Mouse (Mus musculus): ENCODE measurements at regions not wholly inside any gene's neighbourhood (a gene's known extent, or its start where the extent isn't known, plus 50 kb on each side); places are given as distances from the start of the nearest gene placed in this dataset.

GRCm38 (mm10) chr1:52397460-52397859 lies 103.0 kb downstream of the Nab1 start:
- no peaks in the 10 kb centered on the region for H3K4me1 ChIP-seq (replicated peaks)
- 57% methylated on average over 3 of the region's 3 CpGs for WGBS
- ATAC-seq (ENCODE audit: low read depth): no peak

GRCm38 (mm10) chr1:52392933-52393332 lies 107.5 kb downstream of the Nab1 start:
- Histone ChIP-seq H3K9ac (no peak overlapping the region), H3K9me3 (no peaks in the 10 kb centered on the region), H3K4me2 (no peak overlapping the region), H3K4me3 (no peak overlapping the region), H3K4me1 (replicated peaks) (no peaks in the 10 kb centered on the region), H3K36me3 (no peaks in the 10 kb centered on the region), H3K27me3 (no peaks in the 10 kb centered on the region), H3K27ac (replicated peaks) (no peak overlapping the region)
- ATAC-seq (ENCODE audit: low read depth): no peak
- WGBS: 40% methylated on average over 2 of the region's 2 CpGs

More at GRCm38 (mm10) chr1:52397460-52397859, 103.0 kb downstream of the Nab1 start:
- no peak overlapping the region for H3K9ac ChIP-seq
- no peak overlapping the region for H3K4me3 ChIP-seq
- H3K27ac ChIP-seq (replicated peaks): no peak overlapping the region
- H3K36me3 ChIP-seq: no peaks in the 10 kb centered on the region
- H3K9me3 ChIP-seq: no peaks in the 10 kb centered on the region
- H3K4me2 ChIP-seq: no peak overlapping the region
- H3K27me3 ChIP-seq: no peaks in the 10 kb centered on the region

- no peak overlapping the region for H3K4me3 ChIP-seq
- no peaks in the 10 kb centered on the region for H3K36me3 ChIP-seq
- WGBS: 80% methylated on average over 6 of the region's 6 CpGs
- no peak overlapping the region for H3K9ac ChIP-seq
- no peaks in the 10 kb centered on the region for H3K27me3 ChIP-seq
- ATAC-seq (ENCODE audit: low read depth): no peak
- no peak overlapping the region for H3K27ac ChIP-seq (replicated peaks)
- H3K4me2 ChIP-seq: no peak overlapping the region
- H3K4me1 ChIP-seq (replicated peaks): no peaks in the 10 kb centered on the region
- no peaks in the 10 kb centered on the region for H3K9me3 ChIP-seq
Observed at GRCm38 (mm10) chr1:52388836-52389235, 111.6 kb downstream of the Nab1 start.

GRCm38 (mm10) chr1:52388118-52388517 lies 112.4 kb downstream of the Nab1 start:
- 76% methylated on average over 6 of the region's 6 CpGs for WGBS
- H3K9ac ChIP-seq: no peak overlapping the region
- ATAC-seq (ENCODE audit: low read depth): no peak
- no peak overlapping the region for H3K4me3 ChIP-seq
- H3K4me1 ChIP-seq (replicated peaks): no peaks in the 10 kb centered on the region
- H3K4me2 ChIP-seq: no peak overlapping the region
- no peak overlapping the region for H3K27ac ChIP-seq (replicated peaks)
- H3K9me3 ChIP-seq: no peaks in the 10 kb centered on the region
- no peaks in the 10 kb centered on the region for H3K27me3 ChIP-seq
- H3K36me3 ChIP-seq: no peaks in the 10 kb centered on the region

- Histone ChIP-seq H3K36me3 (no peaks in the 10 kb centered on the region), H3K4me1 (replicated peaks) (no peaks in the 10 kb centered on the region), H3K9ac (no peak overlapping the region), H3K27ac (replicated peaks) (no peak overlapping the region), H3K4me2 (no peak overlapping the region), H3K27me3 (no peaks in the 10 kb centered on the region), H3K9me3 (no peaks in the 10 kb centered on the region), H3K4me3 (no peak overlapping the region)
- WGBS: 85% methylated on average over 3 of the region's 3 CpGs
- ATAC-seq (ENCODE audit: low read depth): no peak
Observed at GRCm38 (mm10) chr1:52387062-52387461, 113.4 kb downstream of the Nab1 start.

- H3K4me2 ChIP-seq: no peak overlapping the region
- no peak for ATAC-seq (ENCODE audit: low read depth)
- no peak overlapping the region for H3K27ac ChIP-seq (replicated peaks)
- WGBS: 86% methylated on average over 6 of the region's 6 CpGs
- H3K4me1 ChIP-seq (replicated peaks): no peaks in the 10 kb centered on the region
- no peak overlapping the region for H3K9ac ChIP-seq
- no peaks in the 10 kb centered on the region for H3K27me3 ChIP-seq
- no peak overlapping the region for H3K4me3 ChIP-seq
- no peaks in the 10 kb centered on the region for H3K36me3 ChIP-seq
- H3K9me3 ChIP-seq: no peaks in the 10 kb centered on the region
Observed at GRCm38 (mm10) chr1:52375320-52375719, 125.2 kb downstream of the Nab1 start.

GRCm38 (mm10) chr1:52374666-52375065 lies 125.8 kb downstream of the Nab1 start:
- Histone ChIP-seq H3K9me3 (no peaks in the 10 kb centered on the region), H3K36me3 (no peaks in the 10 kb centered on the region), H3K27ac (replicated peaks) (no peak overlapping the region), H3K4me3 (no peak overlapping the region), H3K4me2 (no peak overlapping the region), H3K27me3 (no peaks in the 10 kb centered on the region), H3K9ac (no peak overlapping the region), H3K4me1 (replicated peaks) (no peaks in the 10 kb centered on the region)
- no peak for ATAC-seq (ENCODE audit: low read depth)
- WGBS: 86% methylated on average over 2 of the region's 2 CpGs

- no peak for ATAC-seq (ENCODE audit: low read depth)
- Histone ChIP-seq H3K4me1 (replicated peaks) (no peaks in the 10 kb centered on the region), H3K4me2 (no peak overlapping the region), H3K27me3 (no peaks in the 10 kb centered on the region), H3K36me3 (no peaks in the 10 kb centered on the region), H3K4me3 (no peak overlapping the region), H3K9me3 (no peaks in the 10 kb centered on the region), H3K9ac (no peak overlapping the region), H3K27ac (replicated peaks) (no peak overlapping the region)
- 88% methylated on average over 2 of the region's 2 CpGs for WGBS
Observed at GRCm38 (mm10) chr1:52373817-52374216, 126.7 kb downstream of the Nab1 start.

- Histone ChIP-seq H3K36me3 (no peaks in the 10 kb centered on the region), H3K27me3 (no peaks in the 10 kb centered on the region), H3K4me1 (replicated peaks) (no peaks in the 10 kb centered on the region), H3K4me2 (no peak overlapping the region), H3K9me3 (no peaks in the 10 kb centered on the region), H3K4me3 (no peak overlapping the region), H3K9ac (no peak overlapping the region), H3K27ac (replicated peaks) (no peak overlapping the region)
- ATAC-seq (ENCODE audit: low read depth): no peak
- WGBS: 86% methylated on average over 7 of the region's 7 CpGs
Observed at GRCm38 (mm10) chr1:52366386-52366785, 133.4 kb upstream of the Gls start.

- no peak for ATAC-seq (ENCODE audit: low read depth)
Observed at GRCm38 (mm10) chr1:52363625-52364024, 130.6 kb upstream of the Gls start.

GRCm38 (mm10) chr1:52362976-52363375 lies 129.9 kb upstream of the Gls start:
- ATAC-seq (ENCODE audit: low read depth): no peak
- Histone ChIP-seq H3K36me3 (no peaks in the 10 kb centered on the region), H3K27ac (replicated peaks) (no peak overlapping the region), H3K4me2 (no peak overlapping the region), H3K27me3 (no peaks in the 10 kb centered on the region), H3K4me3 (no peak overlapping the region), H3K4me1 (replicated peaks) (no peaks in the 10 kb centered on the region), H3K9ac (no peak overlapping the region), H3K9me3 (no peaks in the 10 kb centered on the region)

More at GRCm38 (mm10) chr1:52363625-52364024, 130.6 kb upstream of the Gls start:
- Histone ChIP-seq H3K36me3 (no peaks in the 10 kb centered on the region), H3K27me3 (no peaks in the 10 kb centered on the region), H3K4me1 (replicated peaks) (no peaks in the 10 kb centered on the region), H3K9ac (no peak overlapping the region), H3K27ac (replicated peaks) (no peak overlapping the region), H3K9me3 (no peaks in the 10 kb centered on the region), H3K4me2 (no peak overlapping the region), H3K4me3 (no peak overlapping the region)
- 87% methylated on average over 3 of the region's 3 CpGs for WGBS

- no peaks in the 10 kb centered on the region for H3K9me3 ChIP-seq
- H3K4me2 ChIP-seq: no peak overlapping the region
- WGBS: 86% methylated on average over 6 of the region's 6 CpGs
- H3K27me3 ChIP-seq: no peaks in the 10 kb centered on the region
- H3K4me3 ChIP-seq: no peak overlapping the region
- no peaks in the 10 kb centered on the region for H3K36me3 ChIP-seq
- ATAC-seq (ENCODE audit: low read depth): no peak
- H3K9ac ChIP-seq: no peak overlapping the region
- no peak overlapping the region for H3K27ac ChIP-seq (replicated peaks)
- H3K4me1 ChIP-seq (replicated peaks): no peaks in the 10 kb centered on the region
Observed at GRCm38 (mm10) chr1:52354041-52354582, 121.1 kb upstream of the Gls start.

- no peaks in the 10 kb centered on the region for H3K36me3 ChIP-seq
- no peak for ATAC-seq (ENCODE audit: low read depth)
- H3K4me3 ChIP-seq: no peak overlapping the region
- H3K27me3 ChIP-seq: no peaks in the 10 kb centered on the region
- H3K27ac ChIP-seq (replicated peaks): no peak overlapping the region
- H3K9ac ChIP-seq: no peak overlapping the region
- no peaks in the 10 kb centered on the region for H3K9me3 ChIP-seq
- WGBS: 88% methylated on average over 2 of the region's 2 CpGs
- H3K4me1 ChIP-seq (replicated peaks): no peaks in the 10 kb centered on the region
- no peak overlapping the region for H3K4me2 ChIP-seq
Observed at GRCm38 (mm10) chr1:52342127-52342526, 109.1 kb upstream of the Gls start.
